Mouse (Mus musculus) thymus, adult 2 months (tissue): ENCODE measurements around the gene BC035044. TPM values are rescaled to one million over a fixed set of nuclear protein-coding genes. Genes with fewer than 3 reads are reported as not detected.

Experiments used
- DNase-seq: peaks from one replicate; pipeline ENCODE4 v3.0.0; 2021
- H3K27ac ChIP-seq: fragments of 200-500 bp; 2 replicates; pipeline ENCODE4 v1.5.1; 2012; ENCODE audit warnings: low read length, control low read depth; ENCODE audit not compliant: control insufficient read depth, insufficient read depth
- H3K27me3 ChIP-seq: fragments of 200-500 bp; 2 replicates; pipeline ENCODE4 v1.6.1; 2012; ENCODE audit warnings: mild to moderate bottlenecking, low read length, moderate library complexity, mixed read lengths; ENCODE audit not compliant: control insufficient read depth, insufficient read depth
- H3K36me3 ChIP-seq: fragments of 200-500 bp; 2 replicates; pipeline ENCODE4 v1.6.1; 2012; ENCODE audit warnings: mild to moderate bottlenecking, low read length, moderate library complexity; ENCODE audit not compliant: control insufficient read depth, insufficient read depth
- H3K4me1 ChIP-seq: fragments of 200-500 bp; replicated peaks from 2 replicates; pipeline ENCODE4 v1.6.1; 2012; ENCODE audit warnings: low read length; ENCODE audit not compliant: control insufficient read depth, insufficient read depth
- H3K4me3 ChIP-seq: fragments of 200-500 bp; 2 replicates; pipeline ENCODE4 v1.5.1; 2012; ENCODE audit warnings: mild to moderate bottlenecking, low read length, control low read depth, moderate library complexity; ENCODE audit not compliant: control insufficient read depth, insufficient read depth
- CTCF ChIP-seq: fragments of 200-500 bp; IDR thresholded peaks from 2 replicates; pipeline ENCODE4 v1.5.1; 2012; ENCODE audit warnings: mild to moderate bottlenecking, control low read depth, low read length, moderate library complexity, borderline replicate concordance; ENCODE audit not compliant: control insufficient read depth, poor library complexity, insufficient read depth; ENCODE audit errors: extremely low read depth
- POLR2A ChIP-seq: fragments of 200-500 bp; IDR thresholded peaks from 2 replicates; pipeline ENCODE4 v1.6.1; 2012; ENCODE audit warnings: mild to moderate bottlenecking, low read length, control low read depth, moderate library complexity; ENCODE audit not compliant: control insufficient read depth, poor library complexity, insufficient read depth; ENCODE audit errors: extremely low read depth
- WGBS: fragments of 180-500 bp; shearing (Covaris S2); methylation state at CpG from one replicate; pipeline ENCODE4 v1.1.7; 2018; 5-methylcytosine and 5-hydroxymethylcytosine counted together
- polyA plus RNA-seq: library from polyadenylated mRNA; depleted of rRNA; stranded (reverse); fragments of >200 nt; gene quantifications from 2 replicates; pipeline ENCODE4 v1.2.3, GENCODE M21; 2012

Gene BC035044
- polyA plus RNA-seq, 1 experiment, result 17.8 TPM

DNA sequence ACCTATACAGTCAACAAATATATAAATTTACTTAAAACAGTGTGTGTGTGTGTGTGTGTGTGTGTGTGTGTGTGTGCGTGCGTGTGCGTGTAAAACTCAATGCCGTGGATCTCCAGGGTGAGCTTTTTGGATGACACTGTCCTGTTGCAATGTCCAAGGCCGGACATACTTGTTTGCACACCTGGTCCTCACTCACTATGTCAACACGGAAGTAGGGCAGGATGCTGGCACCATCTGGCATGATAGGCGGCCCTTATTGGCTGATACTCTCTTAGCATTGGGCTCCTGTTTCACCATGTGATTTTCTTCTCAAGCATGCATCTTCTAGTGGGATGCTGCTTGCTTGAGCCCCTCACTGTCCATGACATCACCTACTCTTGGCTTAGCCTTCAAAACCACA lies 51.0 kb downstream of the BC035044 start:
- no peak overlapping the region for H3K27ac ChIP-seq
- H3K4me1 ChIP-seq, result peaks cover 21% of the 10 kb centered on the region
- WGBS, result 38% methylated on average over 7 of the region's 7 CpGs
- no peaks in the 10 kb centered on the region for H3K36me3 ChIP-seq
- DNase-seq, result no peak
- H3K27me3 ChIP-seq, result no peaks in the 10 kb centered on the region
- no peak for TF ChIP-seq POLR2A
- no peak overlapping the region for H3K4me3 ChIP-seq

DNA sequence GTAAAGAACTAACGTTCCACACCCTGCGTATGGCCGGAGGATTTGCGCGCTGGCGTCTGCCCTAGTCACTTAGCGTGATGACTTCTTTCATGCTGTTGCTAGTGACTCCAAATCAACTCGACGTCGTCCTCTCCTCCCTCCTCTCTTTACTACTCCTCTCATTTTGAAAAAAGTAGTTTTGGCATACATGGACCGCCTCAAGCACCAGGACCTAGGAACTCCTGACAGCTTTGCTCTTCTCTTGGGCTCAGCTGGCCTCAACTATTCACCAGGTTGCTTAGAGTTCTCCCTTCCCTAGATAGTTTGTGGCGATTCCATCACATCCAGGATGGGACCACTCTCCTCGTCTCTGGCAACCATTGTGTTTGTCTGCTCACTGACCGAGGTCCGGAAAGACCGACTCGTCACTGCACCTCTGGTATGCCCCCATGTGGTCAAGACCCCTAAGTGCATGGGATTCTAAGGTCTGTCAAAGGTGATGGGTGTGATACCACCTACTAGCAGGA lies 51.6 kb downstream of the BC035044 start:
- under 1% methylated on average over 17 of the region's 17 CpGs for WGBS
- DNase-seq, result peak; percentile 95
- H3K27ac ChIP-seq, result peak overlapping the region; percentile 95
- peak overlapping the region; percentile 88 for H3K4me3 ChIP-seq
- no peaks in the 10 kb centered on the region for H3K27me3 ChIP-seq
- TF ChIP-seq CTCF, result peak; percentile 83
- no peak for TF ChIP-seq POLR2A
- H3K4me1 ChIP-seq, result peaks cover 21% of the 10 kb centered on the region
- H3K36me3 ChIP-seq, result no peaks in the 10 kb centered on the region

DNA sequence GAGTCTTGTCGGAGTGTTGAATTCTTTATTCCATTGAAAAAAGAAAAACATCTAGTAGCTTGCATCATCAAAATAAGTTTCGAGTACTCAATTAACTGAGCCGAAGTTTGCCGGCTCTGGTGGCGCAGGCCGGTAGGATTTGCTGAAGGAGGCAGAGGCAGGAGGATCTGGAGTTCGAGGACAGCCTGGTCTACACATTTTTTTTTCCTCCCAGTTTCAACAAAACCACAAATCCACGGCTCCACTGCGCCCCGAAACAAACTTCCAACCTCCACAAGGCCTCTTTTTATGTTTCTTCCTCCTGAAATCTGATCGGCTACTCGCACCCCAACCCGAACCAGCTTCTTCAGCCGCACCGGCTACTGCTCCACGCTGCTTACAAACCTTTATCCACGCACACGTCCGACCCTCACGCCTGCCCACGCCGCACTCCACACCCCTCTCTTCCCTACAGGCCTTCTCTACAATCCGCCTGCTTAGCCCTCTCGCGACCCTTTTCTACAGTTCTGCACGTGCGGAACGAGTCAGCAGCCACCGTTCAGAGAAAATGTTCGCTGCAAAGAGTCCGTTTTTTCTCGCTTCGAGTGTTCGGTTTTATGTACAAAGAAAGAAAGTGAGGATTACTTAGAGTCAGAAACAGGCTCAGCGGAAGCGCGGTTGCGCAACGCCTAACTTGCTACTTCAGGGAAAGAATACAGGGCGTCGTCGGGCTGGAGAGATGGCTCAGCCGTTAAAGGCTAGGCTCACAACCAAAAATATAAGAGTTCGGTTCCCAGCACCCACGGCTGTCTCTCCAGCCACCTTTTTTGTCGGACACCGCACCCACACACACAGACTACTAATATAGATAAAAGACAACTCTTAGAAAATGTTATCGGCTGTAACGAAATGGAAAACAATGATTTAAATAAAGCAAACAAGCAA lies 52.3 kb downstream of the BC035044 start:
- Histone ChIP-seq H3K4me1 (peaks cover 17% of the 10 kb centered on the region), H3K27me3 (no peaks in the 10 kb centered on the region), H3K4me3 (peak overlapping the region; percentile 88), H3K27ac (peak overlapping the region; percentile 95), H3K36me3 (no peaks in the 10 kb centered on the region)
- TF ChIP-seq POLR2A (0 out of 2 replicates have a peak, but pooled peaks have one; percentile 9), CTCF (0 out of 2 replicates have a peak, but pooled peaks have one; percentile 22)
- under 1% methylated on average over 49 of the region's 49 CpGs for WGBS
- DNase-seq, result peak; percentile 78

DNA sequence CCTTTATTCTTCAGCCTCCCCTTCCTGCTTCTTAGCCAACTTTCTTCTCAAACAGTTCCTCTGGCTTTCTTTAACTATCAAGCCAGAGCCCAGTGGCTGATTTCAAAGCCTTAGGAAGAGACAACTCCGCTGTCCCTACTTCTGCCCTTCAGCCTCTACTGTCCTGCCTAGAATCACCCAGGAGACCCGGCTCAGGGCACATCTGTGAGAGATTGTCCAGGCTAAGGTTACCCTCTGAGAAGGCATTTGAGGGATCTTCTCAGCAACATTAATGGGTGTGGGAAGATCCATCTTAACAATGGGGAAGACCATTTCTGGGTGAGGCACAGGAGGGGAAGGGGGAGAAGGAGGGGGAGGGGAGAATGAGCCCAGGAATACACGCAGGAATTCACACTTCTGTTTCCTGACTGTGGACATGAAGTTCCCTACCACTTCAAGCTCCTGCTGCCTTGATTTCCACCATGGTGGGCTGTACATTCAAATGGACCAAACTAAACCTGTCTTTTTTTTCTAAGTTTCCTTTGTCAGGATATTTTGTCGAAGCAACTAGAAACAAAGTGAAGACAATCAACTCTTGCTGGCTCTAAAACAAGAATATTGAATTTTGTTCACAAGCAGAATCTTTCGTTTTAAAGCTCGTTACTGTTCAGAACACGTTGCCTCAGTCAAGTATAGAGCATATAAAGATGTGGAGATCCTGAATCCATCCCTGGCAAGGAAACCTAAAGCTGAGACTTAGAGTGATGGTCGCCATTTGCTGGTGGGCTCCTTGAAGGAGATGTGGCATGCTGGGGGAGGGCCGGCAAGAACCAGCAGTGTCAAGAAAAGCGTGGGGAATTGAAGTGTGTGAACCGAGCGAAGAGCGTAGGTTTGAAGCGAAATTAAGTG lies 53.2 kb downstream of the BC035044 start:
- TF ChIP-seq POLR2A, result no peak
- no peak for TF ChIP-seq CTCF
- H3K27ac ChIP-seq, result peak overlapping the region; percentile 89
- peak overlapping the region; percentile 88 for H3K4me3 ChIP-seq
- 10% methylated on average over 14 of the region's 14 CpGs for WGBS
- H3K27me3 ChIP-seq, result no peaks in the 10 kb centered on the region
- DNase-seq, result no peak
- H3K36me3 ChIP-seq, result no peaks in the 10 kb centered on the region
- peaks cover 21% of the 10 kb centered on the region for H3K4me1 ChIP-seq

DNA sequence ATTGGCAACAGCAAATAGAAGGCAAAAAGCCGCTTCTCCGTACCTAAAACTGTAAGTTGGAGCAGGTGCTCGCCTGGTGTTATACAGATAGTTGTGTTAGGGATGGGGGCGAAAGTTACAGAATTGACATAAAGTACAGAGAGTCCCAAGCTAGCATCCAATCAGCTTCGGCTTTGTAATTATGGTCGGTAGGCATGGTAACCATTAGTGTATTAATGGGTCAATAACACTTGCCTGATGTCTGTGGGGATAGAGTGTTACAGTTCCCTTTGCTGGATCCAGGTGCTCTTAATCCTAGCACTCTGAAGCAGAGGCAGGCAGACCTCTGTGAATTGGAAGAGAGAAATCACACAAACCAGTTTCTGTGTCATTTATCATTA lies 54.0 kb downstream of the BC035044 start:
- Histone ChIP-seq H3K4me1 (peaks cover 18% of the 10 kb centered on the region), H3K27ac (no peak overlapping the region), H3K36me3 (no peaks in the 10 kb centered on the region), H3K4me3 (no peak overlapping the region), H3K27me3 (no peaks in the 10 kb centered on the region)
- DNase-seq, result no peak
- WGBS, result 66% methylated on average over 6 of the region's 6 CpGs
- TF ChIP-seq CTCF, result no peak
- no peak for TF ChIP-seq POLR2A

DNA sequence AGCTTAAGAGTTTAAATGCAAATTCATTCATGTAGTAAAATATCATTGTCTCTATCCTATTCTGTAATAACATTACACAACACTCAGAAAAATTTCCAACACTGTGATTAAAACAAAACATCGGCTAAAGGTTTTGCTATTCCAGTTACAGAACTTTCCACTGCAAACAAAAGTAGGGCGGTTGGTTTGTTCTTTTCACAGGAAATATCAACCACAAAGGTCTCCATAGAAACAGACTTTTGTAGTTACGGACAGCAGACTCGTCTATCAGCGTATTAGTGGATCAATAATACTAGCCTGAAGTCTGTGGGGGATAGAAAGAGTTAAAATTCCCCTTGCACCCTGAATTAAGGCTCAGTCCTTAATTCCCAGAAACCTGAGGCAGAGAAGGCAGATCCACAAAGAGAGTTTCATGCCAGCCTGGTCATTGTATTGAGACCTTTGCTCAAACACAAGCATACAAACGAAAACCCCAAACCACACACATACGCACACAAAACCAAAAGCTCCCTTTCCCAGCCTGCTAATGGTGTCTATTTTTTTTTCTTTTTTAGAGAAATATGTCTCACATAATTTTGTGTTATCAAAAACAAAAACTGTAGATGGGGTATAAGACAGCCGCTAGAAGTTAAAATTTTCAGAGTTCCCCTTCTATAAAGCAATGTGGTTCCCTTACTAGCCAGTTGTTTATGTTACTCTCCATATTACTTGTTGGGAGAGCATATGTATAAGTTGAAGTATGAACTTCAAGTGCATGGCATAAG lies 54.6 kb downstream of the BC035044 start:
- Histone ChIP-seq H3K27me3 (no peaks in the 10 kb centered on the region), H3K27ac (no peak overlapping the region), H3K4me3 (no peak overlapping the region), H3K36me3 (no peaks in the 10 kb centered on the region), H3K4me1 (peaks cover 18% of the 10 kb centered on the region)
- TF ChIP-seq CTCF (no peak), POLR2A (no peak)
- DNase-seq, result no peak
- 9% methylated on average over 8 of the region's 8 CpGs for WGBS
